Mouse (Mus musculus) T-helper 1 cell (primary cell): ENCODE results near the gene Eef1a2.
"Not testable (repeated sequence)": the region's sequence is repeated elsewhere in the genome, so short reads cannot be mapped to it uniquely, and the experiment has no call there.

Experiments used
- in situ Hi-C: fragments of 300-600 bp; cut with MboI, MseI; formaldehyde crosslinking; loops from one replicate; pipeline ENCODE4 v1.15.1; 2025; ENCODE audit warnings: high pct_unique_total_duplicates

Gene Eef1a2

GRCm38 (mm10) chr2:181156248-181157121 is at the start of gene Eef1a2:
TSS of gene Eef1a2 (minus strand) at chr2:181157014.
- in situ Hi-C loops, result no loop called here

GRCm38 (mm10) chr2:181206118-181206517 is 49.3 kb upstream of the Eef1a2 start:
- in situ Hi-C loops, result no loop called here

DNA sequence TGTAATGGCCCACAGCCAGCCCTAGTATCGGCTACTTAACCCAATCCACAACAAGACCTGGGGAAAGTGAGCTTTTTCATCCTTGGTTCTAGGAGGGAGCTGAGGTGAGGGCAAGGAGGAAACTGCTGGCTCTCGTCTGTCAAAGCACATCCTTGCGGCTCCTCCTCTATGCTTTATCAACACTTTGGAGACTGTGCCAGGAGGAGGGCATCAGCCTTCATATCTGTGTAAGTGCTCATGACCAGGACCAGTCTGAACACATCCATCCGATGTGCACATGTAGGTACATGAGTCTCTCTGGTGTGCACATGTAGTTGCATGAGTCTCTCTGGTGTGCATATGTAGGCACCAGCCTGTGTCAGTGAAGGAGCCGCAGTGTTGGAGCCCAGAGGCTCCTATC is 48.9 kb upstream of the Eef1a2 start:
- in situ Hi-C loops, result no loop called here

- in situ Hi-C loops, result no loop called here
These were observed 46.1 kb upstream of the Eef1a2 start for GRCm38 (mm10) chr2:181202886-181203285.

DNA sequence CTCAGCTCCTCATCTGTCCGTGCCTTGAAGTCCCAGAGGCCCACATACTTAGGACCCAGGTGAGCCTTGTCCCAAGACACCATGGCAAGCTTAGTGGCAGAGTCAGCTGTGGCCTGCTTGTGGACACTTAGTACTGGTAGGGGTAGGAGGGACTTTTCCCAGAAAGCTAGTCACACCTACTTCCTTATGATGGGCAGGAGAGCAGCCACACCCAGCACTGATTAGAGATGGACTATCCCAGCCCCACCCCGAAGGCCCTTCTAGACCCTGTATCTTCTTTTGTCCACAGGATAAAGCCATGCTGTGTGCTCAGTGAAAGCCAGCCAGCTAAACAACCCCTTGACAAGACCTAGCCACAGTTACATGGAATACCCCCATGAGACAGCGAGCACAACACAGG is 45.6 kb upstream of the Eef1a2 start, which contains the start of gene Ptk6:
TSS of gene Ptk6 (minus strand) at position 368 of the 400 bp plus-strand sequence.
- in situ Hi-C loops, result no loop called here

DNA sequence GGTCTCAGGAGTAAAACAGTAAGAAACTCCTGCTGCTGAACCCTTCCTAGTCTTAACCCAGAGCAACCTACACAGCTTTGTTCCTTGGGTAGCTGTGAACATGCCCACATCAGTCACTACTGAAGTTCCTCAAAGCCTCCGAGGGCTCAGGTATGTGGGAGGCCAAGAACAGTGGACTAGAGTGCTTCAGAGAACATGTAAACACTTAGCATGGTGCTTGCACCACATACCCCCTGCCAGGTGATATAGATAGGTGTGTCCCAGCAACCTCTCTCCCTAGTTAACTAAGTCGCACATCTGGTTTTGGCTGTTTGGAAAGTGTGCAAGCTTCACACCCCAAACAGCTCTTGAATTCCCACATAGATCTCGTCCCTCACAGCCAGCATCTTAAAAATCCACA is 44.8 kb upstream of the Eef1a2 start:
- in situ Hi-C loops, result no loop called here

DNA sequence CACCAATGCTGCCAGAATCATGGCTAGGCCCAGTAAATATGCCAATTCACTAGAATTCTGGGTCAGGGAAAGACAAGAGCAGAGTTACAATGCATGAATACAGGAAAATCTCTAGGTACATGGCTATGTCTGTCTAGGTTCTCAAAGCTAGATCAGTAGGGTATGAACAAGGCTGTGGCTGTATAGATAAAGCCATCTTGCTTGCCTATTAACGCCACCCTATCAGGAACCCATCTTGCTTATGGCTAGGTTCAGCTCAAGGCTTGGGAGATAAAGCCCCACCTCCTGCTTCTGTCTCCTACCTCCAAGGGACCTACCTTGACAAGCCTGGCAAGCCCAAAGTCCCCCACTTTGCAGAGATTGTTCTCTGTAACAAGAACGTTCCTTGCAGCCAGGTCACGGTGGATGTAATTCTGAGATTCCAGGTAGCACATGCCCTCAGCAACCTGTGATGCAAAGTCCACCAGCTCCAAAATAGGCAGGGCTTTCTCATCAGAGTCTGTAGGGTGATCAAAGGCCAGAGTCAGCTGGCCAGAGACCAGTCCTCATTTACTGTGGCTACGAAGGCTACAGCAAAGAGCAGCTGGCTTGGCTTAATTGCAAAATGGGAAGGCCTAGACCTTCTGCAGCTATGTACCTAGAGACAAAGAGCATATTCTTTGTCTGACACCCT is 40.0 kb upstream of the Eef1a2 start:
- in situ Hi-C loops, result no loop called here

GRCm38 (mm10) chr2:181193044-181193443 is 36.2 kb upstream of the Eef1a2 start:
- in situ Hi-C loops, result no loop called here

DNA sequence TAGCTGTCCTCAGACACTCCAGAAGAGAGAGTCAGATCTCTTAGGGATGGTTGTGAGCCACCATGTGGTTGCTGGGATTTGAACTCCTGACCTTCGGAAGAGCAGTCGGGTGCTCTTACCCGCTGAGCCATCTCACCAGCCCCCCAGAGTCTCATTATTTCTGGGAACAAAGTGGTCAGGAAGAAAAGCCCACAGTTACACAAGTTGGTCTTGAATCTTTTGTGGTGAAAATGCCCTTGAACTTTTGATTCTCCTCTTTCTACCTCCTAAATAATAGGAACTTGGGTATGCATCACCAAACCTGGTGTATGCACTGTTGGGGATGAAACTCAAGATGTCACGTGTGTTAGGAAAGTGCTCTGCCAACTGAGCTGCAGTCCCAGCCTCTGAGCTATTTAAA is 35.1 kb upstream of the Eef1a2 start:
- in situ Hi-C loops, result no loop called here

- in situ Hi-C loops, result not testable (repeated sequence)
These were observed 34.6 kb upstream of the Eef1a2 start for GRCm38 (mm10) chr2:181191385-181191784.

GRCm38 (mm10) chr2:181189321-181189720 is 32.5 kb upstream of the Eef1a2 start:
- in situ Hi-C loops, result no loop called here

DNA sequence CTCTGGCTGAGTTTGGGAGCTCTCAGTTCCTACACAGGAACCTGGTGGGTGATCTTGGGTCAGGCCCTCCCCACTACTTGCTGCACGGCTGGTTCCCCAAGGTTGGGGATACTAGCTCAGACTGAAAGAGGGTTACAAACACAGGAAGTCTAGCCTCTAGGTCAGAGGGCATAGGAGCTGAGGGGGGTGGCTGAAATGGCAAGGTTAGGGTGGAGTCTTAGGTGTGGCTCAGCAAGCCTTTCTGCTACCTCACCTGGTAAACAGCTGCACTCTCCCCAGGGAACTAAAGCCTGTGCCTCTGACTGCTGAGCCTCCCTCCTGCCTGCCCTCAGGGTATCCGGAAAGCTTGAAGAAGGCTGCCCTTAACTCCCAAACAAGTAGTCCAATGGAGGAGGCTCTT is 31.9 kb upstream of the Eef1a2 start:
- in situ Hi-C loops, result no loop called here

DNA sequence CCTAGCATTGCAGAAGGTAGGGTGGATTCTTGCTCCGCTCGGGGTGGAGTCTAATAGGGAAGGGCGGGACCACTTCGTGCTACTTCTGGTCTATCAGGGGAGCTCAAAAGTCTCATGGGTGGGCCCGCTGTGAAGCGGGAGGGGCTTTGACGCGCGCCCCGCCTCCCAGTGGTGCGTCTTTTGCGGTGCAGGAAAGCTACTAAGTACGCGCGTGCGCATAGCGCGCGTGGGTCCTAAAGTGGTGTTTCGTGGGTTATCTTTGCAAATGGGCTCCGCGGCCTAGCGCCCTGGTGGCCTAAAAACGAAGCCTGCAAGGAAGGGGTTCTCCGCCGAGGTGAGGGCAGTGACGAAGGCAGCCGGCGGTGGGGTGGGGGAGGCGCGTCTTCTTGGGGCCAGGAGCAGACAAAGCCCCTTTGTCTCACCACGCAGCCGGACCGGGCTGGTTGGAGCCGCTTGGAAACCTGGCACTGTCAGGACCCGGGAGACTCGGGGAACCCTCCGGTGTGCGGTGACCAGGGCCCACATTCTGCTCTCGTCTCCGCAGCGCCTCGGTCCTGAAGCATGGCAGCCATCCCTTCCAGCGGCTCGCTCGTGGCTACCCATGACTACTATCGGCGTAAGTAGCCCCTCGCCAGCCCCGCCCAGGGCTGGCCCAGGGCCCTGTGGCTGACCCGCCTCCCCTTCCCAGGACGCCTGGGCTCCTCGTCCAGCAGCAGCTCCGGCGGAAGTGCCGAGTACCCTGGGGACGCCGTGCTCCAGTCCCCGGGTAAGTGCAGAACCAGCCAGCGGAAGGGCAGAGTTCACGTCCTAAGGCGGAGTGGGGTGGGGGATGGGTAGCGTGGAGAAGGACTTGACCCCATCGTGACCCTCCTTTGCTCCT is 30.5 kb upstream of the Eef1a2 start, which contains the start of gene Ppdpf:
TSS of gene Ppdpf (plus strand) at position 127 of the 880 bp plus-strand sequence.
- in situ Hi-C loops, result no loop called here

GRCm38 (mm10) chr2:181186635-181187034 is 29.8 kb upstream of the Eef1a2 start:
- in situ Hi-C loops, result no loop called here

DNA sequence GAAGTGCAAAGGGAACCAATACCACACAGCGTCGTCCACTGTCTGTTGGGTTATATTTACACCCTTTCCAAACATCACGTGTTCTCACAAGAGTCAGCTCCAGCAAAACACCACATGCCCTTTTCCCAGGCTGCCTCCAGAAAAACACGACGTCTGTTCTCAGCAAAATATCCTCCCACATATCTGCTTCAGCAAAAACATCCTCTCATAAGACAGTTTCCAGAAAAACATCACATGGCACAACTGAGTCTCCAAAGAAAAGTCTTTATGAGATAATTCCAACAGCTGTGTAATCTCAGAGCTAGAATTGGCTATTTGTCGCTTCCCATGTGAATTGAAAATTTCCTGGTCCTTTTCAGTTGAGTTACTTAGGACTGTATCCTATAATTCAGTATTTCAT is 24.1 kb upstream of the Eef1a2 start:
- in situ Hi-C loops, result no loop called here

GRCm38 (mm10) chr2:181178471-181178870 is 21.7 kb upstream of the Eef1a2 start:
- in situ Hi-C loops, result no loop called here

DNA sequence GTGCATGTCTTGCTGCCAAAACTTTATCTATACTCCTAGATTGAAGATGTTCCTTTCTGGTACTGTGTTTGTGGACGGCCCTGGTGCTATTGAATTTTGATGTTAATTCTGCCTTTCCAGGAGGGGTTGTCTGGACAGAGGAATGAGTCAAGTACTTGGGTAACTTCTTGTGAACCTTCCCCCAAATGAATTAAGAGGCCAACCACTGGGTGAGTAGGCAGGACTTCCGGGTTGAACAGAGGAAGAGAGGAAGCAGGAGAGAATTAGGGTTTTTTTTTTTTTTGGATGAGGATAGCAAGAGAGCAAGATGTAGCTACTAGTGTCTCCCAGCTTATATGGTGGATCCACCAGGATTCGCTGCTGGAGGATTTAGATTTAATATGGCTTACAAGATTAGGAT is 21.2 kb upstream of the Eef1a2 start:
- in situ Hi-C loops, result no loop called here

- in situ Hi-C loops, result no loop called here
These were observed 17.8 kb upstream of the Eef1a2 start for GRCm38 (mm10) chr2:181174646-181175045.

GRCm38 (mm10) chr2:181166469-181166868 is 9.7 kb upstream of the Eef1a2 start:
- in situ Hi-C loops, result no loop called here

DNA sequence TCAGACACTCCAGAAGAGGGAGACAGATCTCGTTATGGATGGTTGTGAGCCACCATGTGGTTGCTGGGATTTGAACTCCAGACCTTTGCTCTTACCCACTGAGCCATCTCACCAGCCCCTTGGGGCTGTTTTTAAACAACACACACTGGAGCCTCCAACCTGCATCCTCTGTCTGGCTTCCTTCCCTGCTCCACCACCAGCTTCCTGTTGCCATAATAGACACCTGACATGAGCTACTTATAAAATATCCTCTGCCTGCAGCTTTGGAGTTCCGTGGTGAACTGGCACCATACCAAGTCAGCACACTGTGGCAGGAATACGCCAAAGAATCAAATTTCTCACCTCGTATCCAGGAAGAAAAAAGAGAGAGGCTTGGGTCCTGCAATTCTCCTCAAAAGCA is 4.0 kb upstream of the Eef1a2 start:
- in situ Hi-C loops, result no loop called here

- in situ Hi-C loops, result no loop called here
These were observed 3.0 kb upstream of the Eef1a2 start for GRCm38 (mm10) chr2:181159771-181160170.

DNA sequence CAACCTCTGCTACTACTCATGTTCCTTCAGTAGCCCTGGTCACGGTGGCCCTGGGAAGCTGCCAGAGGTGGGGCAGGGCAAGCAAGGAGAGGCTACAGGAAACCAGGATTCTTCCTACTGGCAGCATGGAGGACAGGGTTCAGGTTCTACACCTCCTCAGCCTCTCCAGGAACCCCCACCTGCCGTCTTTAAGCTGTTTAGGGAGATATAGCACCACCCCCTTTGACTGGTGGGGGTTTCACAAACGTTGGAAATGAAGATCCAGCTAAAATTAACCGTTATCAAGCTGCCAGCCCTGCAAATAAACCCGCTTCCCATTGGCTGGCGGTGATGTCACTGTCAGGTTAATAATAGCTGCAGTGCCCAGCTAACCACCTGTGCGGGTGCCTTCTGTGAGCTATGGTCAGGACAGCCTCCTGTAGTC is 2.3 kb upstream of the Eef1a2 start:
- in situ Hi-C loops, result no loop called here
